Mouse (Mus musculus) CD4-positive helper T cell, adult 2 months (primary cell): ENCODE data around the gene Cstf3.

Experiments
- DNase-seq: peaks from one replicate; pipeline ENCODE4 v3.0.0-alpha.2; 2012; ENCODE audit warnings: low read depth, missing footprints, low spot score

Gene Cstf3

DNA sequence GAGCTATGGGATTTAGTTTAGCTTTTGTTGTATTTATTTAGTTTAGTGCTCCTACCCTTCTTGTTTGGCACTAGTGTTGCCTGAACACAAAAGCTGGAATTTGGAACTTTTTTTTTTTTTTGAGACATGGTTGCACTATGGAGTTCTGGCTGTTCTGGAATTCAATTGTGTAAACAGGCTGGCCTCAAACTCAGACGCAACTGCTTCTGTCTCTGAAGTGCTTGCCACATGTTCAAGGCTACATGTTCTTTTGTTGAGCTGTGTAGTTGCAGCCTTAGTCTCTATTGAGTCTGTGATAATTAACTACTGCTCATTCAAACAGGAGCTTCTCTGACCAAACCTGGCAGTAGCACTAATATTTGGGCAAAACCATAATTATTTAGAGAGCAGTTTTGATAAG is 13.1 kb downstream of the Cstf3 start:
- DNase-seq: no peak

DNA sequence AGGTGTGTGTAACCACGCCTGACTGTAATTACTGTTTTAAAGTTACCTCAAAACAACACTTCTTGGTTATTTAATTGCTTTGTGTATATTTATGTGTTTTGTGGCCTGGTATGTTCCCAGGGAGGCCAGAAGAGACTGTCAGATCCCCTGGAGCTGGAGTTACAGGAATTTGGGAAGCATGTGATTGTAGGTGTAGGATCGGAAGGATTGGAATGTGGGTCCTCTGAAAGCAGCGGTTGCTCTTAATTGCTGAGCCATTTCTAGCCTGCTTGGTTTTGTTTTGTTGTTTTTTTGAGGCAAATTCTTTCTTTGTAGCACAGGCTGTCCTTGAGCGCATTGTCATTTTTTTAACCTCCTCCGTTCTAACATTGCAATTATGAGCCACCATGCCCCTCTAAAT is 14.4 kb downstream of the Cstf3 start:
- no peak for DNase-seq

DNA sequence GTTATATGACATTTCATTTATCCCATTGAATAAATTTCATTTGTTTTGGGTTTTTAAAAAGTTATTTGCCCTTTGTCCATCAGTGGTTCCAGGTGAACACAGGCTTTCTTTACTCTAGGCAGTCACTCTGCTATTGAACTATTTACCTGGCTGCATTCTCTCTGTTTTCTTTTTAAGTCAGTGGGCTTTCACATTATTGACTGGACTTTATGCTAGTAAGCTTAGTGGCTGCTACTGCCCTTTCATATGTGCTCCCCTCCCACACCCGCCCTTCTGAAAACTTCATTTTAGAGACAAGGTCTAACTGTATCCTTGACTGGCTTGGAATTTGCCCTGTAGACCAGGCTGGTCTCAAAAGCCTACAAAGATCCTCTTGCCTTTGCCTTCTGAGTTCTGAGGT is 15.2 kb downstream of the Cstf3 start:
- DNase-seq: no peak

DNA sequence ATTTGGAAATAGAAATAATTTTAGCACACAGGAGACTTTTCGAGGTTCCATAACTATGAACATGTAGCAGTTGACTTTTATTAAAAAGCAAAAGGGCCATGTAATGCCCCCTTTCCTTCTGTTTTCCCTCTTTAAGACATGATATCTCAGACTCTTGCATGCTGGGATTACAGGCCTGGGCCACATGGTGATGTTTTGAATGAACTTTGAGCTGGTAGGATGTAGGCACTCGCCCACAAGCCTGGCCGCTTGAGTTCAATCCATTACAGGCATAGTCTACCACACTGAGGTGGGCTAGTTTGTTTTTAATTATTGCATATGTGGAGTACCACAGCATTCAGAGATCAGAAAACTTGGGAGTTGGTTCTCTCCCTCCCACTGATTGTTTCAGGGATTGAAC is 24.5 kb downstream of the Cstf3 start:
- DNase-seq: no peak

DNA sequence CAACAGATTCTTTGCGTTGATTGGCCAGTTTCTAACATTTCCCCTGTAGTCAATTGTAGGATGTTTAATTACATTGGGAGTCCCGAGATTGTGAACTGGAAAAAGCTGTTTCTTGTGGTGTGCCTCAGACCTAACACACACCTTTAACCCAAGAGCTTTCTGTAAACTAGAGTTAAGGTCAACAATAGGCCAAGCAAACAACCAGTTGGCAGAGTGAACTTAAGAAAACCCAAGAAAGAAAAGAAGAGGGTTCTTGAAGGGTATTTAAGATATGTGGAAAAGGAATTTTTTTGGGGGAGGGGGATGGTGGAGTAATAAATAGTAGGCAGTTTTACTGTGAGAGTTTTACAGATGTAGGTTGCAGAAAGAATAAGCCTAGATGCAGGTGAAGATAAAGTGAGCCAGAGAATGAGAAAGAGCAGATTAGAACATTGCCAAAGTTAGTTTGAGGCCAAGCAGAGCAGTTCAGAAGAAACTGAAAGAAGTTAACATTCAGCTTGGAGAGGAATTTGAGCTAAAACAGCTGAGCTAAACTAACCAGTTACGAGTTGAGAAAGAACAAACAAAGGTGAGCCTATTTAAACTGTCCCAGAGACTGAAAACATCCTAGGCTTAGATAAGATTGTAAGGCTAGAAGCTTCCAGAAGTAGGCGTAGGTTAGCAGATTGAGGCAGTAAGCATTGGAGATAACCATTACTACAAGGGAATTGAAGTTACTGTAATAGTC is 25.8 kb downstream of the Cstf3 start:
- DNase-seq: no peak

DNA sequence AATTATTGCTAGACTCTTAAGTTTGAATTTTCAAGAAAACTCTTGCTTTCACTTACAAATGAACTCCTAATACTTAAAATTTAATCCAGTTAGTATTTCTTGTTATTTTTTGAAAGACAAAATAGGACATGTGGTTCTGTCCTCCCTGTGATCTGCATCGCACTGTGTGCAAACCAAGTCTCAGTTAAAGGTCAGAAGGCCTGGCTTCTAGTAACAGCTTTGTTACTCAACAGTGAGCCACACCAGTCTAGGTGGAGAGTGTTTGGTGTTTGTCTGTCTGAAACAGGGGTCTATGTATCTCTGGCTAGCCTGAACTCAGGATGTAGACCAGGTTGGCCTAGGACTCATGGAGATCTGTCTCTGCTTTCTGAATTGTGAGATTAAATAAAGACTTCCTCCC is 68.3 kb downstream of the Cstf3 start:
- DNase-seq: no peak

DNA sequence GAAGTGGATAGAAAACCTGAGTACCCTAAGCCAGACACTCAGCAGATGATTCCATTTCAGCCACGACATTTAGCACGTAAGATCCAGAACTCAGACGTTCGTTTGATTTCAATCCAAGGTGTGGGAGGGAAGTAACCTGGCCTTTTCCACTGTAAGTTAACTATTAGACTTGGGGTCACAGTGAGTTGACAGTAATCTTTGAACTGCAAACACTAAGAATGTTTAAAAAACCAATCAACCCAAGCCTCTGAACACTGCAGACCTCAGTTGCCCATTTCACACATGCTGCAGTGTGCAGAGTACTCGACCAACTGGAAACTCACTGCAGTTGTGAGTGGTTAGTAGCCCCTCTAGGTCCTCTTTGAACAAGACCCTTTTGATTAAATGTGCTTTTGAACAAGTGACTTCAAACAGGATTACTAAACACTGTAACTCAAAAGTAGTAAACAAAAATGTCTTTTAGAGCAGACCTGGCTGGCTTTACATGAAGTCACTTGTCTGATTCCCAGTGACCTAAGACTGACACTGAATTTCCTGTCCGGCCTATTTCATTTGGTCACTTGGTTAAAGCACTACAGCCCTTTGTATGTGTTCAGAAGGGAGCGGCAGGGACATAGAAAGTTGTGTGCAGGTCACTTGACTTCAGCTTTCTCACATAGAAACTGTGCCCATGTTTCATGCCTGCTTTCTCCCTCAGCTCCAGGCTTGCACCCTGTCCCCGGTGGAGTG is 73.2 kb downstream of the Cstf3 start:
- DNase-seq: no peak

DNA sequence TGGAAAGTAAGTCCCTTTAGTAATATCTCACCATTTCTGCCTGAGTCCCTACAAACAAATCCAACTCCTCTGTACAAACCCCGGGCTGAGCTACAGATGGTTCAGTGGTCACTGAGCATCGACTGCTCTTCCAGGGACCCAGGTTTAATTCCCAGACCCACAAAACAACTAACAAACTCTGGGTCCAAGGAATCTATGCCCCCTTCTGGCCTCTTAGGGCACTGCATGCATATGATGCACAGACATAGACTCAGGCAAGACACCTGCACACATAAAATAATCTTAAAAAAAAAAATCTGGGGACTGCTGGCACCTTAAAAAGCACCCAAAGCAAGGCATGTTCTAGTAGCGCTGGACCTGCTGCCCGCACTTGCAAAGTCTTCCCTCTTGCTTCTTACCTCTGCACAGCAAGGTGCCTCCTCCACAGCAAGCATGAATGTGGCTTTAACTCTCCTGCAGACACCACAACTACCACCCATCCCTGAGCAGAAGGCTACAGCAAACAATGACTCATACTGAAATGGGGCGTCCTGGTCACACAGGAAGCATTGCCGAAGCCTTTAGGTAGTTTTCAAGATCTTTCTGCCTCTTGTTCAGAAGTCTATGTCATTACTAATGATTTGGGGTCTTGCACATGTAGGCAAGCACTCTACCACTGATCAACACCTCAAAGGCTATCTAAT is 78.9 kb downstream of the Cstf3 start:
- DNase-seq: peak; percentile 7

DNA sequence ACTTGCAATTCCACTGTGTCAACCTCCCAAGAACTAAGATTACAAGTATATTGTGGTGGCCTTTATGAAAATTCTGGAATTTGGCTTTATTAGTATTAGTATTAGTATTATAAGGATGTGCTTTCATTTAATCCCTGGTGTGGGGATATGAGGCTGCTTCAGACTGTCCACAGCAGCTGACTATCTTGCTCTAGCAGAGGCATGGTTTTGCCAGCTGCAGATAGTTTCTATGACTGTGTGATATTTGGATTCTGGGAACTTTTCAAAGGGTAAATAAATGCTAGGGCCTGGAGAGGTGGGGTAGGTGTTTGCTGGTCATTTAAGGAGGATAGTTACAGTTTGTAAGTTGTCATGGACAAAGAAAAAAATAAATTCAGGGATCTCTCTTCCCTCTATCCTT is 81.4 kb downstream of the Cstf3 start:
- no peak for DNase-seq

DNA sequence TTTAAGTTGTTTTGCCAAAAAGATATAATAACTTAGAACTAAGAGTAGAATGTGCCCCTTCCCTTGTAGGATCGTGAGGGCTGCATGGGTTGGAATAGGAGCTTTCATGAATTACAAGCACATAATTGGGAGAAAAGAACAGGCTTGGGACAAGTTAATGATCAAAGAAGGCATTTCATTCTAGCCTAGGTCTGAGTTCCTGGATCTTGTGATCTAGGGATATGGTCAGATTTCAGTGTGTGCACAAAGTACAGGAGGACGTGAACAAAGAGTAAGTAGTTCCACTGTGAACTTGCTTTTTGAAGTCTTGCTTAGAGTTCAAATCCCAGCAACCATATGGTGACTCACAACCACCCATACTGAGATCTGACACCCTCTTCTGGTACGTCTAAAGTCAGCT is 87.0 kb downstream of the Cstf3 start:
- no peak for DNase-seq

DNA sequence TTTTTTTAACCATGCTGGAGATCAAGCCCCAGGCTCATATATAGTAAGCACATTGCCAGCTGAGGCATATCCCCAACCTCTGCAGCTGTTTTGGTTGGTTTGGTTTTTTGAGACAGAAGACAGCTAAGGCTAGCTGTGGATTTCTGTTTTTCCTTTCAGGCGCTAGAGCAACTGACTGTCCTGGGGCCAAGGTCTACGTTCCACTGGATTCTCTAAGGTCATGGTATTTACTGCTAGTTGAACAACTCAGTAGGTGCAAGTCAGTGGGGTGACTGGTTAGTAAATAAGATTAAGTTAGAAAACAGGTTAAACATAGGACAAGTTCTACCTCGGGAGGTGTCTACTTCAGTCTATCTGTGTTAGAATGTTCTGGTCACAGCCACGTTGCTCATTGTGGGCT is 94.4 kb downstream of the Cstf3 start:
- DNase-seq: no peak

DNA sequence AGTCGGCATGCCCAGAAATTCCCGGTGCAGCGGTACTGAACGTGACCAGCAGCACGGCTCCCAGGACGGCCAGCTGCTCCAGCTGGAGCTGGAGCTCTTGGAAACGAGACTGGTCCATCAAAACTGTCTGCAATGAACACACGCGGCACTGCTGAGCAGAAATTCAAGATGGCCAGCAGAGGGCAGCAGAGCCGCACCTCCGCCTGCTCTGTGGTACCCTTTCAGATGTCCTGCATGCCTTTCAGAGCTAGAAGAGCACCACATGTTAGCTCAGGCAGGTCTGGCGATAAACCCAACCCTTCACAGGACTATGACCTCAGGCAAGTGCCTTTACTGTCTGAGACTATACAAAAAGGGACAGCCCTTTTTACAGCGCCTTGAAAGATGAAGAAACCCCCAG is 95.1 kb downstream of the Cstf3 start:
- peak; percentile 55 for DNase-seq

DNA sequence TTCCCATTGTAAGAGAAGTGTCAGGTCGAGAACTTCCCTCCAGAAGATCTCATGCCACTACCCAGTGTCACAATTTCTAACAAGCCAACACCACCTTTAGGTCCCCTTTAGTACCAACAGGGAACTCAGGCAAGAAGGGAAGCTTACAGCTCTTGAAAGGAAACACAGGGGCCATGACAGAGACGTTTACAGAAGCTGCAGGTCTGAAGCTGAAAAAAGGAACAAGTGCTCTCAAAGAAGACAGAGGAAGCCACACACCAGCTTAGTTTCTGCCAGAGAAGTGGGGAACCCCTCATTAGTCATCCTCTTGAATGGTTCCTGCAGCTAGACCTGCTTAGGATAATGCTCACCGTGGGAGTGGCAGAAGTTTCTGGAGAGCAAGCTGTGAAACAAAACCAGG is 96.9 kb downstream of the Cstf3 start:
- no peak for DNase-seq

DNA sequence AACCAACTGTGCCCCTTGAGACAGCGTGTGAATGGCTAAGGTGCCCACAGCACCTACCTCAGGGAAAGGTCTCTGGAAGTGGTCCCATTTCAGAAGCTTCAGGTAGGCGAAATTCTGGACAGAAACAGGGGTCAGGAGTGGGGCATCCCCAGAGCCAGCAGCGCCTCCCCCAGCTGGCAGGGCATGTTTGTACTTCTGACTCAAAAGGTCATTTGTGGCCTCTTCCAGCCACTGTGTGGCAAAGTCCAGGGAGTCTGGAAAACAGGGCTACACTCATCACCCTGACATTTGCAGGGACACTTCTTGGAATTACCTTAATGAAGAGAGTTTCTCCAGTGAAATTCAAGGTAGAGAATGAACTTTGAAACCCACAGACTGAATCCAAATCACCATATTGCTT is 98.0 kb downstream of the Cstf3 start:
- no peak for DNase-seq

DNA sequence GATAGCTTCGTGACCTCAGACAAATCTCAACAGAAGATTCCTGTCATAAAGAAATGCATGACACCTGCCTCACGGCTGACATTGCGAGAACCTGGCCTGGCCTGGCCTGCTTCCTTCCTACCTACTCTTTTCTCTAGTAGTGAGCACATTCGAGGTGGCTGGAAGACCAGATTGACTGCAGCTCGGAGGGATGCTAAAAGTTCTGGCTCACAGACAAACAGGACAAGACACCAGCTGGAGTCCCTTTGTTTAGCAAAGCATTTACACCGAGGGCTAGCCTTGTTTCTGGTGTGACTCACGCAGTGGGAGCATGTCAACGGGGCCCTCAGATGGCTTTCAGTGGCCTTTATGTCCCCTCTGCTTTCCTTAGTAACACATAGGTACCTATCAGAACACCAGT is 98.4 kb downstream of the Cstf3 start:
- DNase-seq: no peak

DNA sequence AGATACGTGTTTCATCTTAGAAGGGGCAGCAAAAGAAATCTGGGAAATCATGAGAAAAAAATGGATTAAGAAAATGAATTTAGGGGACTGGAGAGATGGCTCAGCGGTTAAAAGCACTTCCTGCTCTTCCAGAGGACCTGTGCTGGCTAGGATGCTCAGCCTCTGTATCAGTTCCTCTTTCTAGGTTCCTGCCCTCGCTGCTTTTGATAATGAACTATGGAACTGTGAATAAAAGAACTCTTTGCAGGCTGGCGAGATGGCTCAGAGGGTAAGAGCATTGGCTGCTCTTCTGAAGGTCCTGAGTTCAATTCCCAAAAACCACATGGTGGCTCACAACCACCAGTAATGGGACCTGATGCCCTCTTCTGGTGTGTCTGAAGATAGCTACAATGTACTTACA is 100.4 kb downstream of the Cstf3 start:
- DNase-seq: no peak

DNA sequence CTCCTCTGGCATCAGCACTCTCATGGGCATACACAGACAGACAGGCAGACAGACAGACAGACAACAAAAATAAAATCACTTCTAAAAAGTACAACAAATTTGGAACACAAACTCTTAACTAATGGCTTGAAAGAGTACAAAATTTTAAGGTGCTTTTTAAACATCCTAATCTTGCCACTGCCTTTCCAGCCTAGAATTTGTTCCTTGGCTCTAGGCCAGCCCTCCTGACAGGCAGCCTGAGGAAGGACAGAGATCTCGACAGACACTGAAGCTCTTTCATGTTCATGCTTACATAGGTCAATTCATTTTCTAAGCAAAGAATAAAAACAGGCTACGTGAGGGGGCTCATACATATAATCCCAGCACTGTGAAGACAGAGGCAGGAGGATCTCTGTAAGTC is 102.2 kb downstream of the Cstf3 start:
- DNase-seq: no peak

DNA sequence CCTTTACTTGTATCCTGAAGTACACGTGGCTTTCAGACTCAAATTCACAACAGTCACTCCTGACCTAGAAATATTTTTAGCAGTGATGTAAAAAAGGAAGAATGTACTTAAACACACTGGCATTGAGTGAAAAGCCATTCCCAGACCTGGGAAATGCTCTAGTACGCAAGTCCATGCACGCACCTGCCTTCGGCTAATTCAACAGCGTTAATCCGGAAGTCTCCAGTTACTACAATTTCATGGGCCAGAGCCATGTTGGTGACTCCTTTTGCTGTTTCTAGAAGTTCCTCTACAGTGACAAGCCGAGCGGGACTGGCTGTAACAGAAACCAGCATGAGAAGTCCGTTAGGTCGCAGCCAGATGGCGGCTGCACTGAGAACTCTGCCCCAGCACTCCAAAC is 109.3 kb downstream of the Cstf3 start:
- DNase-seq: no peak

DNA sequence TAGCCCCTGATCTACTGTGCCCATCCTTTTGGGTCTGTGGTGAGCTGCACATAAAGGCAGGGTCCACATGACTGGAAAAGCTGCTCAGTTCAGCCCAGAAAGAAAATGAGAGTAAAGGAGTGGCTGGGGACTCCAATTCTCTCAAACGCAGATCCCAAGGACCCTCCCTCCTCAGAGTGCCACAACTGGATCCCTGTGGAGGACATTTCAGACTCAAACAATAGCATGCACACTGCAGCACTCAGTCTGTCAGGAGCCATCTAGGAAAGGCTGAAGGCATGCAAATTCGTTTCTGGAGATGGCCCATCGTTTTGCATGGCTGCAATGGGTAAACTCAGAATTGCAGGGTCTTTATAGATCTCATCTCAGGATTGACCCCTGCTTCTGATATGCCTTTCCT is 112.8 kb downstream of the Cstf3 start:
- DNase-seq: no peak

DNA sequence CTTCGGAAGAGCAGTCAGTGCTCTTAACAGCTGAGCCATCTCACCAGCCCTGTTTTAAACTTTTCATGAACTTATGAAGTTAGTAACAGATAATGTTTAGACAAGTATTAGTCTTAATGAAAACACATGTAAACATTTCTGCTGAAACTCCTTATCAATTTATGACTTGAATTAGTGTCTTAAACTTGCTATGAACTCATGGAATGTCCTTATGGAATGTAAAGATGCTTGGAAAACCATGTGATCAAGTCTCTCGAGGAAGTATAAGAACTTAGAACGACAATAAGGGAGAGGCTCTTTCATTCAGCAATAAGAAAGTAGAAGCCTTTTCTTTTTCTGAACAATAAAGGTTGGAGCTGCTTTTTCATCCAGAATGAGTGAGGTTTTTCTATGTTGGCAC is 114.0 kb downstream of the Cstf3 start:
- DNase-seq: no peak

DNA sequence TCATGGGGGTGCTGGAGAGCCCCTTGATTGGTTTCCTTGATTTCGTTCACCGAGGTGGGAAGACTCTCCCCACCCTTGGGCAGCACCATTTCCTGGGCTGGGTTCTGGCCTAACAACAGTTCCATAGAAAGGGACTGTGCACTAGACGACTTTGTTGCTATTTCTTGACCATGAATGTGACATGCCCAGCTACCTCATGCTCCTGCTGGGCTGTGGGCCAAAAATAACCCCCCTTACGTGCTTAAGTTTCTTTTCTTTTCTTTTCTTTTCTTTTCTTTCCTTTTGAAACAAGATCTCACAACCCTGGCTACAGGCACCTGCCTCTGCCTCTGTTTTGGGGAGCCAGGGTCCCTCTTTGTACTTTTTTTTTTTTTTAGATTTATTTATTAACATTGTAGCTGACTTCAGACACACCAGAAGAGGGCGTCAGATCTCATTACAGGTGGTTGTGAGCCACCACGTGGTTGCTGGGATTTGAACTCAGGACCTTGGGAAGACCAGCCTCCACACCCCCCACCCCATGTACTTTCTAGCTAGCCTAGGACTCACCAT is 119.5 kb downstream of the Cstf3 start:
- no peak for DNase-seq

DNA sequence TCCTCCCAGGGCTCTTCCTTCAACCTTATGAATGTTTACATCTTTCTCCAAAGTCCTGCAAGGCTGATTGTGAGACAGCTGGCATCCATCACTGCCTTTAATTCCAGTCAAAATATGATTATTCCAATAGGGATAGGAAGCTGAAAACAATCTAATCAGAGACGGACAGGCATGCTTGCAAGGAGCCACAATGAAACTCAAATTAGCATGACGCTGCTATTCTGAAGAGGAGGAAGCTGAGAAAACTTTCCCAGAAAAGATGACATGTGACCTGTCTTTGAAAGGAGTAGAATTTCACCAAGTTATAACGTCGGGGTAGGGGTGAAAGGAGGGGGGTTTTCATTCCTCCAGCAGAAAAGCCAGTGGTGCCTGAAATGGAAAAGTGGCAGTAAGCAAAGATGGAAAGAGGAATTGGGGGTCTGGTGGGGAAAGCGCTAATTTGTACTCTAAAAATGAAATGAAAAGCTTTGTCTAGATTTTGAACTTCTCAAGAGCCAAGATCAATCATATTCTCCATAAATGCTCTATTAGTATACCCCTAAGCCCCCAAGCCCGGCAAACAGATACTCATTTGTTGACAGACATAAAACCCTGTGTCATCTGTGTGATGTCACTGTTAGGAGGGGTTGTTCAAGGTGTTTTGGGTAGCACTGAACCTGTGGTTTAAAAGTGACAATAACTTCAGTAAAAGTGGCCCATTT is 120.5 kb downstream of the Cstf3 start:
- no peak for DNase-seq
